Mouse (Mus musculus) liver, embryonic 14.5 days (tissue): ENCODE results near the gene Patj. TPM values are rescaled to one million over a fixed set of nuclear protein-coding genes. Genes with fewer than 3 reads are reported as not detected.
A peak's percentile ranks its signal among the peaks of the same experiment; 100 is the strongest.

Experiments used
- ATAC-seq: fragments of 200-750 bp; cut with Nextera tagmentation; 2 replicates; pipeline ENCODE4 v1.8.0; 2017; ENCODE audit warnings: moderate number of reproducible peaks, mild to moderate bottlenecking, moderate library complexity; ENCODE audit not compliant: insufficient read depth
- DNase-seq, 3 experiments: peaks; one replicate each; pipeline ENCODE4 v3.0.0-alpha.2; 2012 to 2013; ENCODE audit warnings: low read depth in 3 of 3, low spot score in 3 of 3
- H3K27ac ChIP-seq: fragments of 300-500 bp; sonication (generic); 2 replicates; pipeline ENCODE4 v1.5.1; 2014; ENCODE audit warnings: moderate library complexity, mild to moderate bottlenecking, control low read depth, inconsistent platforms
- H3K27me3 ChIP-seq: fragments of 300-500 bp; sonication (generic); 2 replicates; pipeline ENCODE4 v1.6.1; 2014; ENCODE audit warnings: mild to moderate bottlenecking, low read length, moderate library complexity; ENCODE audit not compliant: control insufficient read depth, insufficient read depth
- H3K36me3 ChIP-seq: fragments of 300-500 bp; sonication (generic); replicated peaks from 2 replicates; pipeline ENCODE4 v1.6.1; 2014; ENCODE audit warnings: low read depth; ENCODE audit not compliant: control insufficient read depth, insufficient read depth
- H3K4me1 ChIP-seq, 2 experiments: fragments of 200-500 bp in 1 of 2; fragments of 300-500 bp in 1 of 2; sonication (generic) in 1 of 2; replicated peaks; 2 replicates each; pipeline ENCODE4 v1.6.1; 2012 to 2014; ENCODE audit warnings: antibody characterized with exemption in 1 of 2, inconsistent platforms in 1 of 2, low read length in 1 of 2; ENCODE audit not compliant: control insufficient read depth in 2 of 2, insufficient read depth in 2 of 2
- H3K4me2 ChIP-seq: fragments of 300-500 bp; sonication (generic); 2 replicates; pipeline ENCODE4 v1.6.1; 2014; ENCODE audit warnings: low read depth, mild to moderate bottlenecking, control low read depth, moderate library complexity
- H3K4me3 ChIP-seq, 2 experiments: fragments of 200-500 bp in 1 of 2; fragments of 300-500 bp in 1 of 2; sonication (generic) in 1 of 2; 2 replicates each; pipeline ENCODE4 v1.5.1; 2012 to 2014; ENCODE audit warnings: low read depth in 2 of 2, low read length in 2 of 2, mild to moderate bottlenecking in 2 of 2, control low read depth in 1 of 2, inconsistent platforms in 1 of 2, moderate library complexity in 1 of 2; ENCODE audit not compliant: insufficient read depth in 1 of 2
- H3K9ac ChIP-seq: fragments of 300-500 bp; sonication (generic); replicated peaks from 2 replicates; pipeline ENCODE4 v1.6.1; 2014; ENCODE audit warnings: mild to moderate bottlenecking, control low read depth, moderate library complexity
- H3K9me3 ChIP-seq: fragments of 300-500 bp; sonication (generic); 2 replicates; pipeline ENCODE4 v1.6.1; 2016; ENCODE audit warnings: low read length, mixed read lengths; ENCODE audit not compliant: control insufficient read depth
- CTCF ChIP-seq: IDR thresholded peaks from 2 replicates; pipeline ENCODE4 v1.5.1; 2016; ENCODE audit warnings: antibody characterized with exemption, low read depth, control low read depth
- EP300 ChIP-seq: IDR thresholded peaks from 2 replicates; pipeline ENCODE4 v1.6.1; 2016; ENCODE audit warnings: antibody characterized with exemption, low read depth
- WGBS: fragments of 180-500 bp; shearing (Covaris S2); extraction: QIAGEN DNeasy Blood & Tissue Kit; methylation state at CpG from one replicate; pipeline ENCODE4 v1.1.7; 2014; ENCODE audit not compliant: insufficient replicate concordance; 5-methylcytosine and 5-hydroxymethylcytosine counted together
- polyA plus RNA-seq, 2 experiments: library from polyadenylated mRNA; depleted of rRNA in 1 of 2; stranded (reverse) in 1 of 2; unstranded in 1 of 2; fragments of >200 nt; fragmentation: Nextera tagmentation in 1 of 2; extraction: Ambion mirVana in 1 of 2; gene quantifications; 2 replicates each; pipeline versions ENCODE4 v1.2.1 to v1.2.3; 2012 to 2014

The Patj gene
- polyA plus RNA-seq, 2 experiments: 1.1 to 1.6 TPM

- no peak overlapping the region for H3K4me2 ChIP-seq
- WGBS: 19% methylated on average over 4 of the region's 4 CpGs
- no peak for DNase-seq
- H3K4me3 ChIP-seq: no peak overlapping the region
- H3K9me3 ChIP-seq: no peaks in the 10 kb centered on the region
- H3K9ac ChIP-seq: no peak overlapping the region
- ATAC-seq: no peak
- peaks cover 0 to 3% of the 10 kb centered on the region in 2 experiments; a peak in 1 of 4 replicates for H3K4me1 ChIP-seq
- H3K36me3 ChIP-seq: no peaks in the 10 kb centered on the region
- TF ChIP-seq CTCF (peak; percentile 15; the same call in 1 of the 2 replicates), EP300 (no peak)
- peaks cover 28% of the 10 kb centered on the region for H3K27me3 ChIP-seq
- no peak overlapping the region for H3K27ac ChIP-seq
Measured at GRCm38 (mm10) chr4:98725439-98725838, 329.9 kb downstream of the Patj start.

- H3K4me2 ChIP-seq: peak within 1 kb of the TSS; percentile 41
- no peak within 1 kb of the TSS for H3K4me3 ChIP-seq
- TF ChIP-seq CTCF (no peak), EP300 (no peak)
- no peak for ATAC-seq
- H3K36me3 ChIP-seq: no peaks in the 10 kb centered on the region
- no peak within 1 kb of the TSS for H3K27ac ChIP-seq
- H3K9me3 ChIP-seq: no peaks in the 10 kb centered on the region
- peaks cover 0 to 3% of the 10 kb centered on the region in 2 experiments; a peak in 1 of 4 replicates for H3K4me1 ChIP-seq
- no peak for DNase-seq
- peaks cover 28% of the 10 kb centered on the region for H3K27me3 ChIP-seq
- H3K9ac ChIP-seq: no peak within 1 kb of the TSS
- 3% methylated on average over 29 of the region's 29 CpGs for WGBS
Measured at GRCm38 (mm10) chr4:98726590-98727237, 331.1 kb downstream of the Patj start, which contains the start of gene L1td1. Gene L1td1 (plus strand): TSS chr4:98726734.

GRCm38 (mm10) chr4:98727295-98727958 lies 331.8 kb downstream of the Patj start:
- no peaks in the 10 kb centered on the region for H3K36me3 ChIP-seq
- DNase-seq (no peak), ATAC-seq (no peak)
- H3K9ac ChIP-seq: no peak overlapping the region
- WGBS: 4% methylated on average over 21 of the region's 21 CpGs
- peaks cover 28% of the 10 kb centered on the region for H3K27me3 ChIP-seq
- H3K4me1 ChIP-seq: peaks cover 0 to 3% of the 10 kb centered on the region in 2 experiments; a peak in 1 of 4 replicates
- peak overlapping the region; percentile 41 for H3K4me2 ChIP-seq
- no peak overlapping the region for H3K4me3 ChIP-seq
- H3K9me3 ChIP-seq: no peaks in the 10 kb centered on the region
- TF ChIP-seq CTCF (no peak), EP300 (no peak)
- no peak overlapping the region for H3K27ac ChIP-seq

GRCm38 (mm10) chr4:98727959-98728347 lies 332.4 kb downstream of the Patj start:
- ATAC-seq: no peak
- no peak overlapping the region for H3K4me2 ChIP-seq
- no peak for DNase-seq
- no peak for TF ChIP-seq CTCF
- no peak overlapping the region for H3K27ac ChIP-seq
- H3K9ac ChIP-seq: no peak overlapping the region
- H3K4me3 ChIP-seq: no peak overlapping the region
- no peaks in the 10 kb centered on the region for H3K9me3 ChIP-seq
- peaks cover 28% of the 10 kb centered on the region for H3K27me3 ChIP-seq
- WGBS: 2% methylated on average over 10 of the region's 10 CpGs
- no peaks in the 10 kb centered on the region for H3K36me3 ChIP-seq
- H3K4me1 ChIP-seq: peaks cover 0 to 3% of the 10 kb centered on the region in 2 experiments; a peak in 1 of 4 replicates

DNA sequence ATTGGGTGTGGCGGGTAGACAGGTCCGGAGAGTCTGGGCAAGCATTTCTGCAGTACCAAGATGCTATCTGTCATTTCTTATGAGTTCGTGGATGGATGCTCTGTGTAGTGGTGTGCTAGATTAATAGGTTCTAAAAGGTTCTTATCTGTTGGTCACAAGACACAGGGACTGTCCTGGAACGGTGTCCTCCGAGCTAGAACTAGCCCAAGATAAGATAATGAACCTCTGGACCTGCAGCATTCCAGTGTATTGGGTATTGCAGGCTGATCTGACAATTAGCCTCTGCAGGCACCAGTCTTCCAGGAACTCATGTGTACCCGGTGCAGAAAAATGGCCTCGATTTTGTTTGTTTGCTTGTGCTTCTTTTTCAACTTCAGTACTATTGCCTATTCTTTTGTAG lies 333.1 kb downstream of the Patj start:
- H3K9me3 ChIP-seq: no peaks in the 10 kb centered on the region
- H3K4me2 ChIP-seq: no peak overlapping the region
- peaks cover 28% of the 10 kb centered on the region for H3K27me3 ChIP-seq
- ATAC-seq (no peak), DNase-seq (no peak)
- 25% methylated on average over 7 of the region's 7 CpGs for WGBS
- no peak overlapping the region for H3K27ac ChIP-seq
- H3K36me3 ChIP-seq: no peaks in the 10 kb centered on the region
- no peak overlapping the region for H3K4me3 ChIP-seq
- H3K4me1 ChIP-seq: peaks cover 0 to 3% of the 10 kb centered on the region in 2 experiments; a peak in 1 of 4 replicates
- no peak overlapping the region for H3K9ac ChIP-seq
- TF ChIP-seq CTCF: no peak
- no peak for TF ChIP-seq EP300
